Mouse (Mus musculus) intestine, embryonic 14.5 days (tissue): ENCODE measurements around the gene Fdxacb1. TPM values are rescaled to one million over a fixed set of nuclear protein-coding genes. Genes with fewer than 3 reads are reported as not detected.

ENCODE experiments used
- ATAC-seq: fragments of 200-750 bp; cut with Nextera tagmentation; replicated peaks from 2 replicates; pipeline ENCODE4 v1.8.0; 2017; ENCODE audit warnings: low read depth, moderate number of reproducible peaks, moderate TSS enrichment, moderate library complexity; ENCODE audit not compliant: low FRiP score, low TSS enrichment
- DNase-seq: peaks from one replicate; pipeline ENCODE4 v3.0.0-alpha.2; 2018; ENCODE audit warnings: low spot score
- H3K27ac ChIP-seq: fragments of 300-500 bp; sonication (generic); 2 replicates; pipeline ENCODE4 v1.5.1; 2014; ENCODE audit warnings: low read depth, mild to moderate bottlenecking, control low read depth
- H3K27me3 ChIP-seq: fragments of 300-500 bp; sonication (generic); replicated peaks from 2 replicates; pipeline ENCODE4 v1.6.1; 2014; ENCODE audit warnings: low read length, control low read depth; ENCODE audit not compliant: control insufficient read depth, insufficient read depth
- H3K36me3 ChIP-seq: fragments of 300-500 bp; sonication (generic); 2 replicates; pipeline ENCODE4 v1.6.1; 2014; ENCODE audit warnings: low read length, control low read depth; ENCODE audit not compliant: control insufficient read depth, insufficient read depth
- H3K4me1 ChIP-seq: fragments of 300-500 bp; sonication (generic); replicated peaks from 2 replicates; pipeline ENCODE4 v1.6.1; 2014; ENCODE audit warnings: low read length, control low read depth, mixed read lengths; ENCODE audit not compliant: control insufficient read depth, insufficient read depth
- H3K4me2 ChIP-seq: fragments of 300-500 bp; sonication (generic); 2 replicates; pipeline ENCODE4 v1.6.1; 2014; ENCODE audit warnings: low read length
- H3K4me3 ChIP-seq: fragments of 300-500 bp; sonication (generic); 2 replicates; pipeline ENCODE4 v1.5.1; 2014; ENCODE audit warnings: low read depth, low read length, control low read depth, mixed read lengths
- H3K9ac ChIP-seq: fragments of 300-500 bp; sonication (generic); 2 replicates; pipeline ENCODE4 v1.6.1; 2014; ENCODE audit warnings: mild to moderate bottlenecking, low read length
- H3K9me3 ChIP-seq: fragments of 300-500 bp; sonication (generic); 2 replicates; pipeline ENCODE4 v1.6.1; 2016; ENCODE audit warnings: low read length, control low read depth; ENCODE audit not compliant: control insufficient read depth
- WGBS: fragments of 180-500 bp; shearing (Covaris S2); extraction: QIAGEN DNeasy Blood & Tissue Kit; methylation state at CpG from one replicate; pipeline ENCODE4 v1.1.7; 2014; 5-methylcytosine and 5-hydroxymethylcytosine counted together
- polyA plus RNA-seq: library from polyadenylated mRNA; unstranded; fragments of >200 nt; fragmentation: Nextera tagmentation; extraction: Ambion mirVana; gene quantifications from 2 replicates; pipeline ENCODE4 v1.2.1, GENCODE M21; 2014

The Fdxacb1 gene
- polyA plus RNA-seq, 1 experiment from 2014 or later, result 13.5 TPM

DNA sequence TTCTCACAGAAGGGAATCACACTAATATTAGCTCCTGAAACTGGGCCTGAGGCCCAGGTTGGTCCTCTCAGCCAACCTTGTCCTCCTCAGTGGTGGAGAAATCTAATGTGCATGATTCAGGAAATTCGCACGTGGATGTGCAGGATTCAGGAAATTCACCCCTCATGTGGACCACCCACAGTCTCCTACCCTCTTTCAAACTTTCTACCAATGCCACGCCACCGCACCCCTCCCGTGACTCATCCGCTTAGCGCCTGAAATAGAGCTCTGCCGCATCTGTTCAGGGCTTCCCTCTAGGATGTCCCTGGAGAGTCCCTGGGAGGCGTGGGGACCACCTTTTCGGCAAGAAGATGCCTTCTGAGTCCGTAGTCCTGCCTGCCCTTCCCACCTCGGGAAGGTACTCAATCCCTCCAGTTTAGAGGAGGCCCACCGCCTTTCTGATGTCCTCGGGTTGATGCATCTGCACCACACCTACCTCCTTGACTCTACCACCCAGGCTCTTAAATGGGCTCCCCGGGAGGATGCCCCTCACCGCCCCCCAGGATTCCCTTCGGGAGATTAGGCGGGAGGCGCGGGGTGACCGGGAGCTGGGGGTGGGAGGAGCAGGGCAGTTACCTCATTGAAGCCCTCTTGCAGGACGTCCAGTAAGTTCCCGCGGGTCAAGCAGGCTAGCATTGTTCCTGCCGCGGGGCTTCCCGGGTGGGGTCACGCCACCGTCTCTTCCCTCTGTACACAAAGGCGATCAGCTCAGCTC lies 40.7 kb upstream of the Fdxacb1 start:
- DNase-seq, result peak; percentile 85

DNA sequence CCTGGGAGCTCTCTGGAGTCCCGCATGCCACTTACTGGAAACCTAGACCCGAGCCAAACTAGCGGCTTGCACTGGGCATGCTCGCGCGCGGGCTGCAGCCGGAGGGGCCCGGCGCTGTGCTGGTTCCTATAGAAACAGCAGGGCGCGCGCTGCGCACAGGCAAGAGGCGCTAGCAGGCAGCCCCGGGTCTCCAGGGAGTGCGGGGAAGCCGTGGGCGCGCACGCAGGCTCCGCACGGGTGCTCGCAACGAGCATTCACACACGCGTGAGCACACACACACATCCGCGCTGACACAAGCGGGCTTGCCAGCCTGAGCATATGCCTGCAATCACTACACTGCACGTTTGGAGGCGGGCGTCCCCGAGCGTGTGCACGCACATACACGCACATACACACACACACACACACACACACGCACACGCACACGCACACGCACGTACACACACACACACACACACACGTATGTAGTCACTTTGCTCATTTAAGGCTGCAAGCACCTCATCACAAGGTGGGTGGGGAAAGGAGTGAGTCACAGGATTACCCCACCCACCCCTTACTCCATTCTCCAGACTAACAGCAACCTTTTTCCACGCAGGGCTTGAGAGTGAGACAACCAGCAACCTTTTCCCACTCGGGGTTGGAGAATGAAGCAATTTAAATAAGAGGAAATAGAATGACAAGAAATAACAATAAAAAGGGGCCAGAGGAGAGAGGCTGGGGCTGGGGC lies 39.9 kb upstream of the Fdxacb1 start:
- Histone ChIP-seq H3K9ac (peak overlapping the region; percentile 45), H3K36me3 (no peaks in the 10 kb centered on the region), H3K9me3 (no peaks in the 10 kb centered on the region), H3K4me3 (peak overlapping the region; percentile 63), H3K4me2 (peak overlapping the region; percentile 86), H3K27ac (no peak overlapping the region), H3K4me1 (peaks cover 5% of the 10 kb centered on the region; the same call in 1 of the 2 replicates), H3K27me3 (no peaks in the 10 kb centered on the region)
- ATAC-seq, result peak; percentile 88
- no peak for DNase-seq
- 0% methylated on average over 45 of the region's 45 CpGs for WGBS

More for the DNA sequence above, 40.7 kb upstream of the Fdxacb1 start:
- Histone ChIP-seq H3K4me1 (peaks cover 7% of the 10 kb centered on the region; the same call in 1 of the 2 replicates), H3K27me3 (no peaks in the 10 kb centered on the region), H3K36me3 (no peaks in the 10 kb centered on the region), H3K27ac (no peak overlapping the region), H3K4me3 (peak overlapping the region; percentile 63), H3K4me2 (peak overlapping the region; percentile 86), H3K9ac (peak overlapping the region; percentile 45), H3K9me3 (no peaks in the 10 kb centered on the region)
- peak; percentile 28 for ATAC-seq
- WGBS, result 6% methylated on average over 29 of the region's 30 CpGs

DNA sequence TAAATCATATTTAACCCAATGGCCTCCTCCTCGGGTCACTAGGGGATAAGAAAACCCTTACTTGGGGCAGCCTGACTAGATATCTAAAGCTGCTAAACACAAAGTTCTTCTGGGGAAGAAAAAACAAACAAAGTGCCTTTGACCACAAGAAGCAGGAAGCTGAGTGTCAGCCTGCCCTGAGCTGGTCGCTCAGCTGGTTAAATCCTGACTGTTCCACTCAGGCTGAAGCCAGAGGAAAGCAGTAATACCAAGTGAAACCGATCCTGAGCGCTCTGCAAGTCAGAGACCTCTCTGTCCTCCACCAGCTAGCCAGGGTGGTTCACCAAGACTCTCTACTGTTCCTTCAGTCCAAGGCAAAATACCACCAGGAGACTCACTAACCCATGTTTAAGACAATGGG lies 38.4 kb upstream of the Fdxacb1 start:
- H3K36me3 ChIP-seq, result no peaks in the 10 kb centered on the region
- ATAC-seq, result no peak
- DNase-seq, result no peak
- H3K4me2 ChIP-seq, result no peak overlapping the region
- H3K27ac ChIP-seq, result no peak overlapping the region
- no peaks in the 10 kb centered on the region for H3K4me1 ChIP-seq
- WGBS, result 42% methylated on average over 4 of the region's 4 CpGs
- H3K9ac ChIP-seq, result no peak overlapping the region
- no peak overlapping the region for H3K4me3 ChIP-seq
- H3K27me3 ChIP-seq, result no peaks in the 10 kb centered on the region
- H3K9me3 ChIP-seq, result no peaks in the 10 kb centered on the region

DNA sequence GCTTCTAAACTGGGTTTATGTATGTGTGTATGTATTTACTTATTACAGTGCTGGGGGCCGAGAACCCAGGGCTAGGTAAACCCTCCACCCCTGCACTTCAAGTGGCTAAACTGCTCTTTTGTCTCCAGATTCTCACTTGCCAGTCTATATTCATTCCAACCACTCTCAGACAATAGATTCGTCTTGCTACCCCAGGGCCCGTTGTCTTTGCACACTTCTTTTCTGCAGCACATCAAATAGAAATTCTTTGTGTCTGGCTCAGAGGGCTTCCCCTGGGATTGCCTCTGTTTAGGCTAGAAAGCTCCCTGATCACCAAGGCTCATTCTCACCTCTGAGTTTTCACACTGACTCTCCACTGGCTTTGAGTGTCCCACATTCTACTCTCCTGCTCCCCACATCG lies 35.5 kb upstream of the Fdxacb1 start:
- Histone ChIP-seq H3K27ac (no peak overlapping the region), H3K36me3 (no peaks in the 10 kb centered on the region), H3K9me3 (no peaks in the 10 kb centered on the region), H3K4me1 (no peaks in the 10 kb centered on the region), H3K9ac (no peak overlapping the region), H3K27me3 (no peaks in the 10 kb centered on the region), H3K4me2 (no peak overlapping the region), H3K4me3 (no peak overlapping the region)
- no peak for ATAC-seq
- WGBS, result 24% methylated on average over 4 of the region's 4 CpGs
- DNase-seq, result no peak

DNA sequence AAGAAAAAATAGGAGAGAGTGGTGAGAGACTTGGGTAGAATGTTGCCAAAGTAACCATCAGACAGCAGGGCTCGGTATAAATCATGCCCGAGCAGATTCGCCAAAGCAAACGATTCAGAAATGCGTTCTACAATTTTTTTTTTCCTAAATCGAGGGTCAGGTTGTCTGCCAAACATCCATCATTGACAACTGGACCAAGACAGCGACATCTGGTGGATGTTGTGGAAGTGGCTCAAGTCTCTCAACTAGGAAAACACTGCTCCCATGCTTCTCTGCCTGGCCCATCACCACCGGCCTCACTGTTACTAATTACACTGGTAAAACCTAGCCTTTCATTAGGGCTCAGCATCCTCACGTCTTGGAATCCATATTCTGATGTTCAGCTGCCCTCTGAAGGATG lies 33.0 kb upstream of the Fdxacb1 start:
- Histone ChIP-seq H3K4me1 (no peaks in the 10 kb centered on the region), H3K4me2 (peak overlapping the region; percentile 18; the same call in 1 of the 2 replicates), H3K27me3 (no peaks in the 10 kb centered on the region), H3K27ac (no peak overlapping the region), H3K36me3 (0 out of 2 replicates have a peak, but pooled peaks cover under 1% of the 10 kb centered on the region), H3K4me3 (no peak overlapping the region), H3K9ac (no peak overlapping the region), H3K9me3 (no peaks in the 10 kb centered on the region)
- peak; percentile 65 for DNase-seq
- no peak for ATAC-seq
- WGBS, result 6% methylated on average over 9 of the region's 9 CpGs

DNA sequence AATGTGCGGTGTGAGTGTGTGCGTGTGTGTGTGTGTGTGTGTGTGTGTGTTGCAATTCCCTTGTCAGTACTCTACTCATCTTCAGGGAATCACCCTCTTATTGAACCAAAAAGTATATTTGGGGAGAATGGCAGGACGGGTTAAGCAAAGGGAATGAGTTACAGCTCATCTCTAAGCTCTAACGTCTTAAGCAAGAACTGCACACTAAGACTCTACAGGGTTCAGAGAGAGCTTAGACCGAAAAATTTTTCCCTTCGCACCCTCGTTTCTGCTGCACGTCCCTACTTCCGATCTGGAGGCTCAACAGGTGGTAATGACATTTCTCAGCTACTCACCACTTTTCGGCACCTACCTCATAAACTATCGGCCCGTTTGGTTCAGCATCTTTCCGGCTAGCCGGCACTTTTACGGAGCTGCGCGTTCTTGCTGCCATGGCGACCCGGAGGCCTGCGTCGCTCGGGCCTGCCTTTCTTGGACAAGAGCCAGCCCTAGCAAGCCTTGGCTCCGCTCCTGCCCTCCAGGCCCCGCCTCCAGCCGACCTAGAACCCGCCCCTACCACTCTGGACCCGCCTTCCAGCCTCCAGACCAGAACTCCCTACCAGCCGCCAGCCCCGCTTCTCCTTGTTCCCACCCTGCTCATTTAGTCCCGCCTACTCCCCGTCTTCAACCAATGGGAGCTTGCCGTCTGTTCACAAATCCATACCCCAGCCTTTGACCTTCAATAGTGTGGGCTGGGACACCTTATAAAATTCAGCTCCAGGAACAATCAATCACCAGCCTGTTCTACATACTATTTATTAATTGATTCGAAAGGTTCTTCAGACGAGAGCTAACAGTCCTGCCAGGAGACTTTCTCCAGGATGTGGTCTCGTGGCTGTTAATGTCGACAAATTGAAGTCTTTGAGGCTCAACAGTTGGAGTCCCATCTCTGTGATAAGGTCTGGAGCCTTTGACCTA lies 28.8 kb upstream of the Fdxacb1 start, which contains the start of gene Dixdc1:
Gene Dixdc1 (minus strand): TSS at position 604 of the 957 bp plus-strand sequence.
- peak; percentile 98 for ATAC-seq
- 0 out of 2 replicates have a peak, but pooled peaks cover 4% of the 10 kb centered on the region for H3K36me3 ChIP-seq
- peak within 1 kb of the TSS; percentile 30 for H3K4me3 ChIP-seq
- DNase-seq, result peak; percentile 97
- no peaks in the 10 kb centered on the region for H3K4me1 ChIP-seq
- WGBS, result 12% methylated on average over 36 of the region's 36 CpGs
- H3K27me3 ChIP-seq, result no peaks in the 10 kb centered on the region
- H3K27ac ChIP-seq, result peak within 1 kb of the TSS; percentile 59
- H3K9me3 ChIP-seq, result no peaks in the 10 kb centered on the region
- H3K9ac ChIP-seq, result no peak within 1 kb of the TSS
- H3K4me2 ChIP-seq, result peak within 1 kb of the TSS; percentile 51

DNA sequence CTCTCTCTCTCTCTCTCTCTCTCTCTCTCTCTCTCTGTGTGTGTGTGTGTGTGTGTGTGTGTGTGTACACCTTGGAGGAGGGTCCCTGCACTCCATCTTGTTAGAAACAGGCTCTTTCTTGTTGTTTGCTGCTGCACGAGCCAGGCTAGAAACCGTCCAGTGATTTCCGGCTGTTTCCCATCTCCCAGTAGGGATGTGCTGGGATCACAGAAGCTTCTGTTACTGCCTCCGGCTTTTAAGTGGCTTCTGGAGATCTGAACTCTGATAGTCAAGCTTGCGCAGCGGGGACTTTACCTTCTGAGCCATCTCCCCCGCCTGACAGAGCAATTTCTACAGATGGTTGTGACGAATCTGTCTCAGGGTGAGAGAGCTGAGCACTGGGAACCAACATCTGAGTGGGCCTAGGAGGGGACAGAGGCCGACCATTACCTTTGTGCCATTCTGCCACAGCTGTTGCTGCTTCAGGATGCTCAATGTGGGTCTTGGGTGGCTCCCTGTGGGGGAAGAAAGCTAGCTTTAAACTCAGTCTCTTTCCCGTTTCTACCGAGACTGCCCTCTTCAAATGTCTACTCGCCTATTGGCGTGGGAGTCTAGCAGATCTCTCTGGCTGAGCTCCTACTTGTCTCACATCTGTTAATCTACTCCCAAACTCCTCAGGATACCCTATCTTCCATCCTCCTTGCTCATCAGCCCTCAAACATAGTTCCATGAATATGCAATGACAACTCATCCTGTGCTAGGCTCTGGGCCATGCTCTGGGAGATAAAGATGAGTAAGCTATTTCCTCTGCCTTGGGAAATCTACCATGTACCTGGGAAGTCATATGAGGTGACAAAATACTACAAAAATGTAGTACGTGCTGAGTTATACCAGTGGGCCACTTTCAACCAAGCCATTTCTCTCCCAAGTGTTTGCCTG lies 26.9 kb upstream of the Fdxacb1 start:
- WGBS, result 86% methylated on average over 14 of the region's 14 CpGs
- H3K27me3 ChIP-seq, result no peaks in the 10 kb centered on the region
- H3K36me3 ChIP-seq, result 0 out of 2 replicates have a peak, but pooled peaks cover 4% of the 10 kb centered on the region
- H3K9ac ChIP-seq, result no peak overlapping the region
- DNase-seq, result no peak
- no peak overlapping the region for H3K4me3 ChIP-seq
- no peak for ATAC-seq
- H3K27ac ChIP-seq, result no peak overlapping the region
- no peaks in the 10 kb centered on the region for H3K9me3 ChIP-seq
- H3K4me2 ChIP-seq, result no peak overlapping the region
- no peaks in the 10 kb centered on the region for H3K4me1 ChIP-seq
